Mouse (Mus musculus) heart, postnatal 14 days (tissue): ENCODE measurements around the gene Cyb561d1. TPM values are rescaled to one million over a fixed set of nuclear protein-coding genes. Genes with fewer than 3 reads are reported as not detected.
"Not testable (repeated sequence)": the region's sequence is repeated elsewhere in the genome, so short reads cannot be mapped to it uniquely, and the experiment has no call there.

ENCODE experiments used
- DNase-seq, 2 experiments: peaks; one replicate each; pipeline ENCODE4 v3.0.0; 2021 to 2022
- intact Hi-C: fragments of 180-260 bp; cut with DNase I; formaldehyde crosslinking; loops from one replicate; pipeline ENCODE4 v1.15.1; 2025
- long read RNA-seq, 2 experiments: library from polyadenylated mRNA; stranded (forward); transcript quantifications; one replicate each; pipeline ENCODE4 v2.0.0; 2021
- total RNA-seq, 2 experiments: library from RNA; stranded (reverse); gene quantifications; 2 replicates each; pipeline ENCODE4 v1.2.3; 2021

Cyb561d1 gene
- total RNA-seq: 1 to 10 TPM; 5.0 to 5.1 TPM
- long read RNA-seq, experiment 1, full-length matches to known transcripts: 1 of 3 reads
- long read RNA-seq, experiment 1, partial matches to known transcripts: 0 of 3 reads
- long read RNA-seq, experiment 1, other reads (novel, unspliced or antisense): 2 of 3 reads
- long read RNA-seq, experiment 2, full-length matches to known transcripts: 4 of 7 reads
- long read RNA-seq, experiment 2, partial matches to known transcripts: 0 of 7 reads
- long read RNA-seq, experiment 2, other reads (novel, unspliced or antisense): 3 of 7 reads

GRCm38 (mm10) chr3:108200329-108201323 is at the start of gene Cyb561d1:
TSS of gene Cyb561d1 (minus strand) at chr3:108201212.
- peak; percentile 90 to 94 for DNase-seq
- intact Hi-C loops: loop anchor here (5.0 kb wide), 1 partner anchor 118 kb away; no protein-coding TSS in a partner anchor

GRCm38 (mm10) chr3:108246857-108247256 is 45.8 kb upstream of the Cyb561d1 start:
- intact Hi-C loops: no loop called here

GRCm38 (mm10) chr3:108241243-108241839 is 40.3 kb upstream of the Cyb561d1 start:
- intact Hi-C loops: no loop called here
- DNase-seq: no peak

More at GRCm38 (mm10) chr3:108246857-108247256, 45.8 kb upstream of the Cyb561d1 start:
- DNase-seq: no peak

GRCm38 (mm10) chr3:108237474-108238102 is 36.6 kb upstream of the Cyb561d1 start:
- intact Hi-C loops, DNase-seq: not testable (repeated sequence)

- intact Hi-C loops: no loop called here
- DNase-seq: no peak
Measured at GRCm38 (mm10) chr3:108231646-108232045, 30.6 kb upstream of the Cyb561d1 start.

GRCm38 (mm10) chr3:108227521-108227920 is 26.5 kb upstream of the Cyb561d1 start:
- intact Hi-C loops: no loop called here
- no peak for DNase-seq

- peak; percentile 51 to 57 for DNase-seq
- intact Hi-C loops: no loop called here
Measured at GRCm38 (mm10) chr3:108226558-108227350, 25.7 kb upstream of the Cyb561d1 start, which contains the start of gene Sypl2. TSS of gene Sypl2 (minus strand) at chr3:108226648.

- intact Hi-C loops: no loop called here
- DNase-seq: no peak
Measured at GRCm38 (mm10) chr3:108225711-108226557, 24.9 kb upstream of the Cyb561d1 start.

- DNase-seq: no peak
- intact Hi-C loops: no loop called here
Measured at GRCm38 (mm10) chr3:108220661-108221060, 19.6 kb upstream of the Cyb561d1 start.

- peak in 1 of 2 experiments; percentile 46 for DNase-seq
Measured at GRCm38 (mm10) chr3:108214734-108215133, 13.7 kb upstream of the Cyb561d1 start.

GRCm38 (mm10) chr3:108212406-108212805 is 11.4 kb upstream of the Cyb561d1 start:
- intact Hi-C loops: loop anchor here (5.0 kb wide), 1 partner anchor 45 kb away; the partner anchor contains the start of gene Psma5
- no peak for DNase-seq

More at GRCm38 (mm10) chr3:108214734-108215133, 13.7 kb upstream of the Cyb561d1 start:
- intact Hi-C loops: loop anchor here (5.0 kb wide), 1 partner anchor 43 kb away; the partner anchor contains the start of gene Psma5

- intact Hi-C loops: loop anchor here (5.0 kb wide), 1 partner anchor 45 kb away; the partner anchor contains the start of gene Psma5
- no peak for DNase-seq
Measured at GRCm38 (mm10) chr3:108211845-108212244, 10.8 kb upstream of the Cyb561d1 start.

- intact Hi-C loops: loop anchor here (5.0 kb wide), 1 partner anchor 47 kb away; the partner anchor contains the start of gene Psma5
- DNase-seq: no peak
Measured at GRCm38 (mm10) chr3:108210771-108211139, 9.7 kb upstream of the Cyb561d1 start, which contains the start of gene Atxn7l2. TSS of gene Atxn7l2 (minus strand) at chr3:108210934.

- peak; percentile 93 to 94 for DNase-seq
- intact Hi-C loops: loop anchor here (5.0 kb wide), 1 partner anchor 47 kb away; the partner anchor contains the start of gene Psma5
Measured at GRCm38 (mm10) chr3:108209946-108210770, 9.1 kb upstream of the Cyb561d1 start.

GRCm38 (mm10) chr3:108209536-108209935 is 8.5 kb upstream of the Cyb561d1 start:
- no peak for DNase-seq
- intact Hi-C loops: no loop called here

- intact Hi-C loops: no loop called here
Measured at GRCm38 (mm10) chr3:108209001-108209400, 8.0 kb upstream of the Cyb561d1 start.

More at GRCm38 (mm10) chr3:108209001-108209400, 8.0 kb upstream of the Cyb561d1 start:
- DNase-seq: no peak
